Mouse (Mus musculus) CH12.LX (cell line): ENCODE measurements around the gene Ctnnd2. TPM values are rescaled to one million over a fixed set of nuclear protein-coding genes. Genes with fewer than 3 reads are reported as not detected.

ENCODE experiments used
- DNase-seq: peaks from one replicate; pipeline ENCODE4 v3.0.0-alpha.2; 2013; ENCODE audit errors: extremely low read depth
- H3K27ac ChIP-seq: 2 replicates; pipeline ENCODE4 v1.5.1; 2012; ENCODE audit warnings: low read depth, mild to moderate bottlenecking, control low read depth, moderate library complexity; ENCODE audit not compliant: insufficient read depth
- H3K27me3 ChIP-seq: replicated peaks from 2 replicates; pipeline ENCODE3; 2012; ENCODE audit warnings: inconsistent platforms
- H3K36me3 ChIP-seq, 2 experiments: replicated peaks in 1 of 2; 2 replicates each; pipeline versions ENCODE3 to v1.6.1; 2012; ENCODE audit warnings: inconsistent platforms in 1 of 2, low read length in 1 of 2, mild to moderate bottlenecking in 1 of 2, mixed read lengths in 1 of 2, moderate library complexity in 1 of 2; ENCODE audit not compliant: control insufficient read depth in 1 of 2, insufficient read depth in 1 of 2
- H3K4me1 ChIP-seq, 2 experiments: 2 replicates each; pipeline ENCODE4 v1.6.1; 2012; ENCODE audit warnings: inconsistent platforms in 1 of 2, moderate library complexity in 1 of 2; ENCODE audit not compliant: insufficient read depth in 2 of 2, control insufficient read depth in 1 of 2
- H3K4me2 ChIP-seq: 2 replicates; pipeline ENCODE4 v1.6.1; 2012; ENCODE audit warnings: low read depth, mild to moderate bottlenecking, control low read depth; ENCODE audit not compliant: poor library complexity, insufficient read depth, severe bottlenecking
- H3K4me3 ChIP-seq, 3 experiments: fragments of 150-350 bp in 1 of 3; sonication (generic) in 1 of 3; replicated peaks in 1 of 3; 2 replicates each; pipeline versions ENCODE3 to v1.5.1; 2011 to 2012; ENCODE audit warnings: low read depth in 2 of 3, low read length in 2 of 3, mild to moderate bottlenecking in 2 of 3, moderate library complexity in 2 of 3, control low read depth in 1 of 3, improper control_type of control experiment in 1 of 3, inconsistent platforms in 1 of 3, mixed read lengths in 1 of 3; ENCODE audit not compliant: poor library complexity in 1 of 3
- H3K79me2 ChIP-seq: replicated peaks from 2 replicates; pipeline ENCODE4 v1.6.1; 2012; ENCODE audit warnings: mild to moderate bottlenecking, moderate library complexity; ENCODE audit not compliant: control insufficient read depth, poor library complexity, insufficient read depth, severe bottlenecking; ENCODE audit errors: extremely low read depth
- H3K9ac ChIP-seq: 2 replicates; pipeline ENCODE4 v1.6.1; 2012; ENCODE audit warnings: low read depth, mild to moderate bottlenecking, control low read depth, moderate library complexity; ENCODE audit not compliant: insufficient read depth
- H3K9me3 ChIP-seq: replicated peaks from 2 replicates; pipeline ENCODE3; 2012; ENCODE audit warnings: low read length, inconsistent platforms, mixed read lengths
- BHLHE40 ChIP-seq: IDR thresholded peaks from 2 replicates; pipeline ENCODE4 v1.6.1; 2011; ENCODE audit warnings: mild to moderate bottlenecking, low read depth, low read length, improper control_type of control experiment
- E2F4 ChIP-seq: IDR thresholded peaks from 2 replicates; pipeline ENCODE4 v1.6.1; 2011; ENCODE audit warnings: low read depth, low read length, improper control_type of control experiment; ENCODE audit not compliant: insufficient replicate concordance
- ELF1 ChIP-seq: IDR thresholded peaks from 2 replicates; pipeline ENCODE4 v1.6.1; 2014; ENCODE audit warnings: low read depth, mild to moderate bottlenecking, inconsistent platforms, low read length, improper control_type of control experiment
- ETS1 ChIP-seq: conservative IDR thresholded peaks from 2 replicates; pipeline ENCODE4 v1.6.1; 2012; ENCODE audit warnings: low read depth, mild to moderate bottlenecking, inconsistent platforms, low read length, improper control_type of control experiment, moderate library complexity
- IRF4 ChIP-seq: IDR thresholded peaks from 2 replicates; pipeline ENCODE4 v1.6.1; 2014; ENCODE audit warnings: low read depth, mild to moderate bottlenecking, inconsistent platforms, low read length, improper control_type of control experiment
- MAX ChIP-seq: IDR thresholded peaks from 2 replicates; pipeline ENCODE4 v1.6.1; 2011; ENCODE audit warnings: low read length, improper control_type of control experiment
- POLR2A ChIP-seq: IDR thresholded peaks from 2 replicates; pipeline ENCODE4 v1.6.1; 2011; ENCODE audit warnings: low read depth, mild to moderate bottlenecking, improper control_type of control experiment, low read length
- POLR2AphosphoS2 ChIP-seq: IDR thresholded peaks from 2 replicates; pipeline ENCODE4 v1.6.1; 2011; ENCODE audit warnings: low read depth, low read length, improper control_type of control experiment
- RAD21 ChIP-seq: IDR thresholded peaks from 2 replicates; pipeline ENCODE4 v1.6.1; 2011; ENCODE audit warnings: low read depth, mild to moderate bottlenecking, low read length, improper control_type of control experiment, moderate library complexity
- TCF12 ChIP-seq: IDR thresholded peaks from 2 replicates; pipeline ENCODE4 v1.6.1; 2014; ENCODE audit warnings: low read depth, mild to moderate bottlenecking, inconsistent platforms, low read length, improper control_type of control experiment
- UBTF ChIP-seq: IDR thresholded peaks from 2 replicates; pipeline ENCODE4 v1.6.1; 2012; ENCODE audit warnings: low read depth, mild to moderate bottlenecking, inconsistent platforms, low read length, improper control_type of control experiment, moderate library complexity
- ZC3H11A ChIP-seq: IDR thresholded peaks from 2 replicates; pipeline ENCODE4 v1.6.1; 2012; ENCODE audit warnings: low read depth, mild to moderate bottlenecking, inconsistent platforms, low read length, improper control_type of control experiment
- ZKSCAN1 ChIP-seq: IDR thresholded peaks from 2 replicates; pipeline ENCODE4 v1.6.1; 2012; ENCODE audit warnings: low read depth, inconsistent platforms, low read length, improper control_type of control experiment, borderline replicate concordance
- dilution Hi-C: fragments of 300-500 bp; cut with MboI; formaldehyde crosslinking; loops from 2 replicates; pipeline ENCODE4 v1.14.3; 2020; ENCODE audit warnings: low sequenced_read_pairs; ENCODE audit not compliant: extremely low pct_unique_long_range_greater_than_20kb, extremely low pct_ligation_motif_present
- in situ Hi-C: fragments of 300-500 bp; cut with MboI; formaldehyde crosslinking; loops from 3 replicates; pipeline ENCODE4 v1.14.3; 2019; ENCODE audit warnings: low sequenced_read_pairs, low pct_ligation_motif_present, low pct_unique_long_range_greater_than_20kb, mixed read lengths
- polyA plus RNA-seq: library from polyadenylated mRNA; unstranded; fragments of >175 nt; gene quantifications from 2 replicates; pipeline ENCODE4 v1.2.1, GENCODE M21; 2012; ENCODE audit warnings: low read depth; ENCODE audit not compliant: insufficient read length
- total RNA-seq, 2 experiments: library from RNA; depleted of rRNA; stranded (reverse); fragments of 300-350 nt in 1 of 2; fragments of >200 nt in 1 of 2; gene quantifications; 2 replicates each; pipeline ENCODE4 v1.2.3; 2012 to 2014

Gene Ctnnd2
- total and polyA plus RNA-seq, 3 experiments = 0.23 TPM; not detected in 2

DNA sequence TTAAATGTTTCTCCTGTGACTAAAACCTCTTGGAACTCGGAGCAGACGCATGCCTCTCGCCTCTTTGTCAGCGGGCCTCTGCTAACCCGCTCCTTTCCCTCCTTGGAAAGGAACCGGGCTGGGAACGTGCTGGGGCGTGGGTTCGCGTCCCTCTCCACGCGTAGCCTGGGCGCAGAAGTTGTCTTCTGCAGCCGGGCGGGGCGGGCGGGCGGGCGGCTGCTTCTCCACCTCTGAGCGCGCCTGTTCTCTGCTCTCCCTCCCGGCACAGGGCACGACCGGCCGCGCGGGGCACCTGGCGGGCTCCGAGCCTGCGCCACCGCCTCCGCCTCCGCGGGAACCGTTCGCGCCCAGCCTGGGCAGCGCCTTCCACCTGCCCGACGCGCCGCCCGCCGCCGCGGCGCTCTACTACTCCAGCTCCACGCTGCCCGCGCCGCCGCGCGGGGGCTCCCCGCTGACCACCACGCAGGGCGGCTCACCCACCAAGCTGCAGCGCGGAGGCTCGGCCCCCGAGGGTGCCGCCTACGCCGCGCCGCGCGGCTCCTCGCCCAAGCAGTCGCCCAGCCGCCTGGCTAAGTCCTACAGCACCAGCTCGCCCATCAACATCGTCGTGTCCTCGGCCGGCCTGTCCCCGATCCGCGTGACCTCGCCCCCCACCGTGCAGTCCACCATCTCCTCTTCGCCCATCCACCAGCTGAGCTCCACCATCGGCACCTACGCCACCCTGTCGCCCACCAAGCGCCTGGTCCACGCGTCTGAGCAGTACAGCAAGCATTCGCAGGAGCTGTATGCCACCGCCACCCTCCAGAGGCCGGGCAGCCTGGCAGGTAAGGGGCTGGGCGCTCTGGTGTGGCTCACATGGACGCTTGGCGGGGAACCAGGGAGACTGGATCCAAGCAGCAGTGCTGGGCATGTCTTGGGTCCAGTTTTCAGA is 474.4 kb downstream of the Ctnnd2 start:
- no peaks in the 10 kb centered on the region for H3K36me3 ChIP-seq
- H3K9ac ChIP-seq = no peak overlapping the region
- H3K4me2 ChIP-seq = no peak overlapping the region
- no peak overlapping the region for H3K27ac ChIP-seq
- no peaks in the 10 kb centered on the region for H3K27me3 ChIP-seq
- no peaks in the 10 kb centered on the region for H3K9me3 ChIP-seq
- no peaks in the 10 kb centered on the region for H3K79me2 ChIP-seq
- no peak for DNase-seq
- no peak for TF ChIP-seq ELF1
- TF ChIP-seq UBTF = no peak
- no peak for TF ChIP-seq ETS1
- no peak for TF ChIP-seq ZC3H11A
- TF ChIP-seq MAX = no peak
- no peak for TF ChIP-seq IRF4
- no peak for TF ChIP-seq ZKSCAN1
- no peak for TF ChIP-seq POLR2A
- TF ChIP-seq POLR2AphosphoS2 = no peak
- in situ Hi-C loops (no loop called here), dilution Hi-C loops (no loop called here)
- H3K4me3 ChIP-seq = no peak overlapping the region
- H3K4me1 ChIP-seq = no peaks in the 10 kb centered on the region

DNA sequence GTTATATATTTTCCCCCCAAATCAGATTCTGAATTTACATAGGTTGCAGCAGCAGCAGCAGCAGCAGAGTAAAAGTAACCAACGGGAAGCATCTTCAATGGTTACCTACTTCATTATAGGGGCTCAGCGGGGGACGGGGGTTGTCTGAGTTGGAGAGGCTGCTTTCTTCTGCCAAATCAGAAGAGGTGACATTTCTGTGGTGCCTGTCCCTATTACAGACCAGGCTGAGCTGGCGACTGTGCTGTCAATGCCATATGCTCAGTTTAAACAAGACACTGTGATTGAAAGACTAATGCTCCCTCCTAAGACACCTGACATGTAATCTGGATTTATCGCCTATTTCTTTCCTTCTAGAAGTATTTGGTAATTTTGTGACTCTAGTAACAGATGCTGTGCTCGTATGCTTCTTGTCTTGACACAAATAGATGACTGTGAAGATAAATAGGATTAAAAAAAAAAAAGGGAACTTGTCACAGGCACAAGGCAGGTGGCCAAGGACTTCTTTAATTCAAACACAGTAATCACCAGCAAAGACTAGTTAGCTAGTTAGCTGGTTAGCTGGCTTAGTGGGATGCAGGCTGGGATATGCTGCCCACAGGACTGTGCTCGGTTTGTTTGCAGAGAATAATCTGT is 475.4 kb downstream of the Ctnnd2 start:
- TF ChIP-seq E2F4 = no peak
- TF ChIP-seq UBTF = no peak
- no peak for TF ChIP-seq TCF12

DNA sequence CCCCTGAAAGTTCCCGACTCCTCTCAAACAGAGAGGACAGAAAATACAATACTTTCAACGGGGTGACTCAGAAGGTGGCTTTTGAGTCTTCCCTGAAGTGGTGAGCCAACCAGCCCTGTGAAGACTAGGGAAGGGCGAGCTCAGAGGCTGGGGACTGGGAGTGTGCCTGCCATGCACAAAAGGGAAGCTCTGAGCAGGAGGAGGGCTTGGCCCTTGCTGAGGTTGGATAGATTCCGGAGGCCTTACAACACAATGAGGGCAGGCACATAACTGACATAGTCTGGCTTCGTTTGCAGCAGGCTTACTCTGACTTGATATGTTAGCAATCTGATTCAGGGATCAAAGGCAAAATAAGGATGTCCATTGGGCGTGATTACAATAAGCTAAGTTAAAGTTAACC is 477.6 kb downstream of the Ctnnd2 start:
- in situ Hi-C loops = no loop called here
- Histone ChIP-seq H3K27me3 (no peaks in the 10 kb centered on the region), H3K4me1 (no peaks in the 10 kb centered on the region), H3K79me2 (no peaks in the 10 kb centered on the region), H3K9ac (no peak overlapping the region), H3K4me2 (no peak overlapping the region), H3K4me3 (no peak overlapping the region), H3K27ac (no peak overlapping the region), H3K9me3 (no peaks in the 10 kb centered on the region), H3K36me3 (no peaks in the 10 kb centered on the region)
- dilution Hi-C loops = no loop called here
- DNase-seq = no peak
- TF ChIP-seq RAD21 (no peak), POLR2AphosphoS2 (no peak), BHLHE40 (no peak), ZKSCAN1 (no peak)

More for the DNA sequence above, 475.4 kb downstream of the Ctnnd2 start:
- H3K9ac ChIP-seq = no peak overlapping the region
- no peak overlapping the region for H3K27ac ChIP-seq
- no peaks in the 10 kb centered on the region for H3K27me3 ChIP-seq
- dilution Hi-C loops = no loop called here
- in situ Hi-C loops = no loop called here
- no peak overlapping the region for H3K4me2 ChIP-seq
- no peak overlapping the region for H3K4me3 ChIP-seq
- H3K36me3 ChIP-seq = no peaks in the 10 kb centered on the region
- H3K4me1 ChIP-seq = no peaks in the 10 kb centered on the region
- no peak for DNase-seq
- no peaks in the 10 kb centered on the region for H3K9me3 ChIP-seq
- no peaks in the 10 kb centered on the region for H3K79me2 ChIP-seq
